Mouse (Mus musculus) midbrain, postnatal 0 days (tissue): ENCODE data around the gene Rcan2. TPM values are rescaled to one million over a fixed set of nuclear protein-coding genes. Genes with fewer than 3 reads are reported as not detected.
A peak's percentile ranks its signal among the peaks of the same experiment; 100 is the strongest.

ENCODE experiments used
- ATAC-seq: fragments of 200-750 bp; cut with Nextera tagmentation; 2 replicates; pipeline ENCODE4 v1.8.0; 2017; ENCODE audit warnings: moderate number of reproducible peaks, mild to moderate bottlenecking, moderate TSS enrichment, moderate library complexity; ENCODE audit not compliant: low FRiP score
- DNase-seq: peaks from one replicate; pipeline ENCODE4 v3.0.0-alpha.2; 2015; ENCODE audit warnings: low spot score
- H3K27ac ChIP-seq: fragments of 300-500 bp; sonication (generic); 2 replicates; pipeline ENCODE4 v1.5.1; 2014; ENCODE audit warnings: low read depth, mild to moderate bottlenecking, low read length, mixed read lengths
- H3K27me3 ChIP-seq: fragments of 300-500 bp; sonication (generic); 2 replicates; pipeline ENCODE4 v1.6.1; 2014; ENCODE audit warnings: low read length, control low read depth, mixed read lengths; ENCODE audit not compliant: insufficient read depth
- H3K36me3 ChIP-seq: fragments of 300-500 bp; sonication (generic); 2 replicates; pipeline ENCODE4 v1.6.1; 2014; ENCODE audit warnings: low read length, control low read depth, mixed read lengths; ENCODE audit not compliant: insufficient read depth
- H3K4me1 ChIP-seq: fragments of 300-500 bp; sonication (generic); 2 replicates; pipeline ENCODE4 v1.6.1; 2014; ENCODE audit warnings: mild to moderate bottlenecking, control low read depth, antibody characterized with exemption, low read length, mixed read lengths; ENCODE audit not compliant: insufficient read depth
- H3K4me2 ChIP-seq: fragments of 300-500 bp; sonication (generic); 2 replicates; pipeline ENCODE4 v1.6.1; 2014; ENCODE audit warnings: low read depth, mild to moderate bottlenecking, low read length, mixed read lengths; ENCODE audit not compliant: poor library complexity, severe bottlenecking
- H3K4me3 ChIP-seq: fragments of 300-500 bp; sonication (generic); 2 replicates; pipeline ENCODE4 v1.5.1; 2014; ENCODE audit warnings: low read depth, mild to moderate bottlenecking, low read length, moderate library complexity
- H3K9ac ChIP-seq: fragments of 300-500 bp; sonication (generic); replicated peaks from 2 replicates; pipeline ENCODE4 v1.6.1; 2014; ENCODE audit warnings: mild to moderate bottlenecking, low read length, moderate library complexity, mixed read lengths; ENCODE audit not compliant: poor library complexity, severe bottlenecking
- H3K9me3 ChIP-seq: fragments of 300-500 bp; sonication (generic); 2 replicates; pipeline ENCODE4 v1.6.1; 2016; ENCODE audit warnings: low read length, control low read depth
- CTCF ChIP-seq: IDR thresholded peaks from 2 replicates; pipeline ENCODE4 v1.5.1; 2016; ENCODE audit warnings: antibody characterized with exemption, mild to moderate bottlenecking
- WGBS: fragments of 180-500 bp; shearing (Covaris S2); extraction: QIAGEN DNeasy Blood & Tissue Kit; methylation state at CpG from one replicate; pipeline ENCODE4 v1.1.7; 2014; 5-methylcytosine and 5-hydroxymethylcytosine counted together
- polyA plus RNA-seq: library from polyadenylated mRNA; unstranded; fragments of >200 nt; fragmentation: Nextera tagmentation; extraction: Ambion mirVana; gene quantifications from 2 replicates; pipeline ENCODE4 v1.2.1, GENCODE M21; 2015
- total RNA-seq: library from RNA; depleted of rRNA; stranded (reverse); fragments of >200 nt; gene quantifications from 2 replicates; pipeline ENCODE4 v1.2.3, GENCODE M21; 2014

The Rcan2 gene
- total and polyA plus RNA-seq, 2 experiments from 2014 or later: 96.7 to 136 TPM

DNA sequence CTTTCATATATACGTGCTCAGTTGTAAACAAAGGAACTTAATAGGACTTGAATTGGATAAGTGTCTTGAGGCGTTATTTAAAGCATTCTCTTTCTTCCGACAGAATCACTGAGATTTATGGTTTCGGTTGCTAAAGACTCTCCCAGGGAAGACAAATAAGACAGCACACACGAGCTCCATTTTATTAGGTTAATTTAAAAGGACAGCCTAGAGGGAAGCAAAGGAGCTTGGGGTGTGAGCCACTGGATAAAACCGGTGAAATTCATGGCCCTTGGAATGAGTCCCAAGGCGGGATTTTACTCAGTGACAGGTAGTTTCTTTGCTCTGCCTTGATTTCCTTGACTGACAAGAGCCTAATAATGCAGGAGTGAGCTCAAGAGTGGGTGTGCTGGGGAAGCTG, 85.1 kb downstream of the Rcan2 start:
- Histone ChIP-seq H3K4me1 (no peaks in the 10 kb centered on the region), H3K4me3 (no peak overlapping the region), H3K27ac (no peak overlapping the region), H3K36me3 (no peaks in the 10 kb centered on the region), H3K27me3 (no peaks in the 10 kb centered on the region), H3K4me2 (no peak overlapping the region), H3K9ac (no peak overlapping the region), H3K9me3 (no peaks in the 10 kb centered on the region)
- DNase-seq: no peak
- no peak for ATAC-seq
- no peak for TF ChIP-seq CTCF
- 62% methylated on average over 7 of the region's 7 CpGs for WGBS

DNA sequence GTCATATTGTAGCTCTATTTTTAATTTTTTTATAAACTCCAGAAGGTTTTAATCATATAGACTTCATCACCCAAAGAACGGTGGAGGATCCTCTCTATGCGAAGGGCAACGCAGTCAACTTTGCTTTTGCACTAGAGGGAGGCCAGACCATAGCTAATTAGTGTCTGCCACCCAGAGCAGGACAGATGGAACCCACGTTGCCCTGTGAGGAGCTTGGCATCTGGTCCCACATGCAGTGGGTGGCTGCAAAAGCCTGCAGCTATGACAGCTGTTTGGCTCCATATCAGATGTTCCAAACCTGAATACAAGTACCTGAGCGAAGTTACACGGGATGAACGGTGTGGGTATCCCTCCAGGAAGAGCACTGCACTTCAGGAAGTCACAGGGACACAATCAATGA, 86.8 kb downstream of the Rcan2 start:
- DNase-seq: peak; percentile 36

DNA sequence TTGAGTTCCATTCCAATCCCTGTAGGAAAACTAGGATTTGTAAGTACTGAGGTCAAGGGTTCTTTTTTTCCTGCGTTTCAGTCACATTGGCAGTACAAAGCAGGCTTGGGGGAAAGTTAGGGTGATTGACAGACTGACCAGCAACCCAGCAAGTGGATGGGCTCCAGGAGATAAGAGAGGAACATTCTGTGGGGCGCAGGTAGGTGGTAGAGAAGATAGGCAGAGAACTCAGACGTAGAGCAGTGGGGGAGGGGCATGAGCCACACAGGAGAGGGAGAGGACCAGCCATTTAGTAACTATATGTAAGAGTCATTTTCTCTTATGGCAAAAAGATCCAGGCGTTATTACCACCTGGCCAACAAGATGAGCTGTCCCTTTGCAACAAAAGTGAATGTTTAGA, 96.2 kb downstream of the Rcan2 start:
- H3K9me3 ChIP-seq: no peaks in the 10 kb centered on the region
- no peak for ATAC-seq
- H3K27ac ChIP-seq: no peak overlapping the region
- 82% methylated on average over 4 of the region's 4 CpGs for WGBS
- H3K4me3 ChIP-seq: no peak overlapping the region
- H3K27me3 ChIP-seq: no peaks in the 10 kb centered on the region
- H3K4me2 ChIP-seq: no peak overlapping the region
- no peak overlapping the region for H3K9ac ChIP-seq
- TF ChIP-seq CTCF: no peak
- H3K36me3 ChIP-seq: no peaks in the 10 kb centered on the region
- no peak for DNase-seq
- no peaks in the 10 kb centered on the region for H3K4me1 ChIP-seq

More for the DNA sequence above, 86.8 kb downstream of the Rcan2 start:
- WGBS: 82% methylated on average over 7 of the region's 7 CpGs
- Histone ChIP-seq H3K4me1 (no peaks in the 10 kb centered on the region), H3K9me3 (no peaks in the 10 kb centered on the region), H3K27me3 (no peaks in the 10 kb centered on the region), H3K4me2 (no peak overlapping the region), H3K27ac (no peak overlapping the region), H3K9ac (no peak overlapping the region), H3K36me3 (no peaks in the 10 kb centered on the region), H3K4me3 (no peak overlapping the region)
- ATAC-seq: no peak
- no peak for TF ChIP-seq CTCF

DNA sequence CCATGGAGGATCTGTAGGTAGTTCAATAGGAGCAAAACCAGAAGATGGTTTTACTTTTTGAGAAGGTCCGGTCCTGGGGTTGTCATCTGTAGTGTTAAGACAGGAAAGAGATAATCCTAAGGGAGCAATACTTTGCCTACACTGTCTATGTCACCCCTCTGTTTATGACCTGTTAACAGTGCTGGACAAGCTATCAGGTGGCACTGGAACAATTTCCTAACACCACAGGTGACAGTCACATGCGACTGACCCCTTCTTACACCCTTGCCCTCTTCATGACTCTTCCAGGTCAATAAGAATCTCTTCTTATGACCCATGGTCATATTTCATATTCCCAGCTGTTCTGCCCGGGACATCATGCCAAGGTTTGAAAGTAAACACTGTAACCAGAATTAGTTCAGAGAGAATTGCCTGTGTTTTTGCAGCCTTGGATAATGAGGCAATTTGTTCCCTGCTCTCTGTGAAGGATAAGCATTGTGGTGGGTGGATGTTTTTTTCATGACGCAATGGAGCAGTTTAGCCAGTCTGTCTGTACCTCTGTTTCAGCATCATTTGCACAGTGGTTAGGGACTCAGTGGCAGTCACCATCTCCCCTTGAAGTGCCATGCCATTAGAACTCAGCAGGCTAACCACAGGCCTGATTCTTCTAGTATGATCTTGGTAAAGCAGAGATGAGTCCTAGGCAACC, 98.4 kb downstream of the Rcan2 start:
- DNase-seq (no peak), ATAC-seq (no peak)
- Histone ChIP-seq H3K9ac (no peak overlapping the region), H3K4me1 (no peaks in the 10 kb centered on the region), H3K9me3 (no peaks in the 10 kb centered on the region), H3K4me2 (no peak overlapping the region), H3K36me3 (no peaks in the 10 kb centered on the region), H3K27me3 (no peaks in the 10 kb centered on the region), H3K27ac (no peak overlapping the region), H3K4me3 (no peak overlapping the region)
- 91% methylated on average over 4 of the region's 4 CpGs for WGBS
- no peak for TF ChIP-seq CTCF

DNA sequence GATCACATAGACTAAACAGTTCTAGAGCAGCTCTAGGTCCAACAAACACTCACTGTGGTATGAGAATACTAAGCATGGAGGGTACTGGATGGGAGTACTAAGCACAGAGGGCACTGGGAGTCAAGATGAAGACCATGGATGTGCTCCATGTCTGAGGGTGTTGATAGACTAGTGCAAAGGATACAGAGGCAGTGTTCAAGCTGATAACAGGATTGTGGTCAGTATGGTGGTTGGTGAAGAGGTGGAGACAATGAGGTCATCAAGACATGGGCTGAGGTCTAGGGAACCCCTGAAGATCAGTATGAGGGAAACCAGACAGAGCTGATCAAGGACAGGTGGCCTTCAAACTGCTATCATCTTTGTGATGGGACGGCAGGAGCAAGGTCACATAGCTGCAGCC, 99.0 kb downstream of the Rcan2 start:
- H3K27ac ChIP-seq: no peak overlapping the region
- no peak overlapping the region for H3K4me2 ChIP-seq
- no peak for DNase-seq
- no peak overlapping the region for H3K4me3 ChIP-seq
- H3K36me3 ChIP-seq: no peaks in the 10 kb centered on the region
- no peak for ATAC-seq
- H3K27me3 ChIP-seq: no peaks in the 10 kb centered on the region
- H3K9ac ChIP-seq: no peak overlapping the region
- 100% methylated on average over 1 of the region's 1 CpGs for WGBS
- no peak for TF ChIP-seq CTCF
- H3K9me3 ChIP-seq: no peaks in the 10 kb centered on the region
- H3K4me1 ChIP-seq: no peaks in the 10 kb centered on the region; the same call in 1 of the 2 replicates

DNA sequence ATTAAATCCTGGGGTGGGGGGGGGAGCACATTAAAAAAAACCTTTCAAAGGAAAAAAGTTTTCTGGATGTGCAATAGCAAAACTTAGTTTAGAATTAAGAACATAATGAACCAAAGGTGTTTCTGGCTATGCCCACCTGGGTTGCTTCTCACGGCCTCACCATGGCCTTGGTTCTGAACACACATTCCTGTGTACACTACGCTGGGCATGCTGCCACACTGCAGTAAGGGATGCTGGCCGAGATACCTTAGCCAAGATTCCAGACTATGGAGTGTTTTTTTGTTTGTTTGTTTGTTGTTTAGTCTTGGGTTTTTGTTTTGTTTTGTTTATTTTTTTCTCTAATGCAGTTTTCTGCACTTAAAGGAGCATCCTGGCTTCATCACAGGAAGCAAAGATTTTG, 100.3 kb downstream of the Rcan2 start:
- H3K27me3 ChIP-seq: no peaks in the 10 kb centered on the region
- H3K4me1 ChIP-seq: no peaks in the 10 kb centered on the region; the same call in 1 of the 2 replicates
- H3K9ac ChIP-seq: no peak overlapping the region
- DNase-seq: no peak
- H3K4me3 ChIP-seq: no peak overlapping the region
- 85% methylated on average over 3 of the region's 3 CpGs for WGBS
- H3K36me3 ChIP-seq: no peaks in the 10 kb centered on the region
- no peaks in the 10 kb centered on the region for H3K9me3 ChIP-seq
- TF ChIP-seq CTCF: no peak
- ATAC-seq: no peak
- H3K4me2 ChIP-seq: no peak overlapping the region
- H3K27ac ChIP-seq: no peak overlapping the region
